In genomic region chr15:102459847-102460246, GRCm38 (mm10) we compare ENCODE assay signal across 8 mouse cellular contexts. TPM values are rescaled to one million over a fixed set of nuclear protein-coding genes. Genes with fewer than 3 reads are reported as not detected.
DNase-seq lines count a peak whose midpoint lies in the region; ATAC-seq and TF ChIP-seq lines count a peak whose summit lies in the region.

No protein-coding gene starts in this region.

- peaks cover 19% of the 10 kb centered on the region for H3K4me1 ChIP-seq in heart, embryonic 12.5 days (replicated peaks)
- H3K4me1 ChIP-seq in bone marrow, adult 2 months (ENCODE audit: control insufficient read depth, insufficient read depth, low read length): peaks cover 2% of the 10 kb centered on the region
- peaks cover 20% of the 10 kb centered on the region for H3K4me1 ChIP-seq in hindbrain, embryonic 12.5 days
- peaks cover 10% of the 10 kb centered on the region for H3K4me1 ChIP-seq in midbrain, embryonic 12.5 days

- no peak for DNase-seq in heart, adult 8-10 months (ENCODE audit: low spot score)
- DNase-seq in embryo, embryonic 10 days (ENCODE audit: low spot score): no peak
- no peak for DNase-seq in layer of hippocampus, postnatal 25 days (ENCODE audit: extremely low spot score in 1 of 2, low spot score in 1 of 2)
- DNase-seq in kidney, adult 11 months: no peak

- WGBS in heart, embryonic 12.5 days: 46% methylated on average over 5 of the region's 5 CpGs
- 2% methylated on average over 5 of the region's 5 CpGs for WGBS in bone marrow, adult 2 months
- WGBS in hindbrain, embryonic 12.5 days: 57% methylated on average over 5 of the region's 5 CpGs
- 71% methylated on average over 5 of the region's 5 CpGs for WGBS in midbrain, embryonic 12.5 days

- ATAC-seq in heart, embryonic 12.5 days (ENCODE audit: insufficient number of reproducible peaks, low FRiP score): peak; percentile 65
- no peak for ATAC-seq in hindbrain, embryonic 12.5 days (ENCODE audit: low FRiP score)
- ATAC-seq in midbrain, embryonic 12.5 days (ENCODE audit: low FRiP score, low read depth): no peak

- TF ChIP-seq POLR2A in bone marrow, adult 2 months (IDR thresholded peaks at IDR 0.05; ENCODE audit: borderline replicate concordance, control insufficient read depth, low read depth, low read length): no peak

- peak overlapping the region; percentile 66 for H3K4me2 ChIP-seq in heart, embryonic 12.5 days
- H3K4me2 ChIP-seq in hindbrain, embryonic 12.5 days (replicated peaks): peak overlapping the region; percentile 65
- H3K4me2 ChIP-seq in midbrain, embryonic 12.5 days (replicated peaks): peak overlapping the region; percentile 59; the same call in 1 of the 2 replicates

- no peak for TF ChIP-seq CTCF in bone marrow, adult 2 months (IDR thresholded peaks at IDR 0.05; ENCODE audit: control insufficient read depth, insufficient read depth, low read length)

- 0 out of 2 replicates have a peak overlapping the region, but pooled peaks have one; percentile 5 for H3K9ac ChIP-seq in heart, embryonic 12.5 days
- no peak overlapping the region for H3K9ac ChIP-seq in hindbrain, embryonic 12.5 days
- H3K9ac ChIP-seq in midbrain, embryonic 12.5 days (replicated peaks): no peak overlapping the region

- H3K4me3 ChIP-seq in heart, embryonic 12.5 days: peak overlapping the region; percentile 56
- H3K4me3 ChIP-seq in bone marrow, adult 2 months (replicated peaks; ENCODE audit: control insufficient read depth, low read depth, low read length): peak overlapping the region; percentile 67
- H3K4me3 ChIP-seq in hindbrain, embryonic 12.5 days: no peak overlapping the region
- peak overlapping the region; percentile 43; the same call in 1 of the 2 replicates for H3K4me3 ChIP-seq in midbrain, embryonic 12.5 days

- H3K27me3 ChIP-seq in heart, embryonic 12.5 days (replicated peaks): no peaks in the 10 kb centered on the region
- no peaks in the 10 kb centered on the region for H3K27me3 ChIP-seq in hindbrain, embryonic 12.5 days
- H3K27me3 ChIP-seq in midbrain, embryonic 12.5 days: no peaks in the 10 kb centered on the region

- peaks cover 17% of the 10 kb centered on the region; the same call in 1 of the 2 replicates for H3K36me3 ChIP-seq in heart, embryonic 12.5 days
- H3K36me3 ChIP-seq in hindbrain, embryonic 12.5 days: 0 out of 2 replicates have a peak, but pooled peaks cover 7% of the 10 kb centered on the region
- peaks cover 9% of the 10 kb centered on the region for H3K36me3 ChIP-seq in midbrain, embryonic 12.5 days

- peak overlapping the region; percentile 64 for H3K27ac ChIP-seq in heart, embryonic 12.5 days (ENCODE audit: poor library complexity, severe bottlenecking)
- peak overlapping the region; percentile 54 for H3K27ac ChIP-seq in bone marrow, adult 2 months (ENCODE audit: control insufficient read depth, insufficient read depth, low read depth, low read length, poor library complexity)
- no peak overlapping the region for H3K27ac ChIP-seq in hindbrain, embryonic 12.5 days
- H3K27ac ChIP-seq in midbrain, embryonic 12.5 days (replicated peaks): no peak overlapping the region

- no peaks in the 10 kb centered on the region for H3K9me3 ChIP-seq in heart, embryonic 12.5 days (replicated peaks)
- no peaks in the 10 kb centered on the region for H3K9me3 ChIP-seq in hindbrain, embryonic 12.5 days (replicated peaks)
- no peaks in the 10 kb centered on the region for H3K9me3 ChIP-seq in midbrain, embryonic 12.5 days

RNA-seq across cellular contexts. Expression of gene Prr13, which starts 1.0 kb away (rescaled TPM):
- polyA plus RNA-seq in heart, embryonic 12.5 days (2016; fragmentation: Nextera tagmentation; extraction: Ambion mirVana): 116 and 119 TPM in 2 replicates
- total RNA-seq in heart, adult 8-10 months (2022): 10 to 100 TPM; 18.7 to 25.3 (median 22.0) TPM
- polyA plus RNA-seq in bone marrow, adult 2 months (2011; ENCODE audit: insufficient read depth, insufficient read length, low replicate concordance, missing spikeins): 125 and 251 TPM in 2 replicates
- 89.7 and 91.3 TPM in 2 replicates for polyA plus RNA-seq in hindbrain, embryonic 12.5 days (2016; fragmentation: Nextera tagmentation; extraction: Ambion mirVana)
- polyA plus RNA-seq in midbrain, embryonic 12.5 days (2016; fragmentation: Nextera tagmentation; extraction: Ambion mirVana): 84.9 and 97.9 TPM in 2 replicates
- 10 to 100 TPM; 32.2 to 36.9 TPM for total RNA-seq in layer of hippocampus, postnatal 25 days (2021)

RNA-seq across cellular contexts. Expression of gene Pcbp2, which starts 10.5 kb away (rescaled TPM):
- polyA plus RNA-seq in heart, embryonic 12.5 days (2016; fragmentation: Nextera tagmentation; extraction: Ambion mirVana): 134 and 142 TPM in 2 replicates
- total RNA-seq in heart, adult 8-10 months (2022): 100 to 1,000 TPM; 452 to 509 (median 465) TPM
- polyA plus RNA-seq in bone marrow, adult 2 months (2011; ENCODE audit: insufficient read depth, insufficient read length, low replicate concordance, missing spikeins): 210 and 264 TPM in 2 replicates
- polyA plus RNA-seq in hindbrain, embryonic 12.5 days (2016; fragmentation: Nextera tagmentation; extraction: Ambion mirVana): 153 and 161 TPM in 2 replicates
- 168 and 186 TPM in 2 replicates for polyA plus RNA-seq in midbrain, embryonic 12.5 days (2016; fragmentation: Nextera tagmentation; extraction: Ambion mirVana)
- 100 to 1,000 TPM; 449 to 472 TPM for total RNA-seq in layer of hippocampus, postnatal 25 days (2021)

RNA-seq across cellular contexts. Expression of gene Amhr2, which starts 14.7 kb away (rescaled TPM):
- 0.38 and 0.71 TPM in 2 replicates for polyA plus RNA-seq in heart, embryonic 12.5 days (2016; fragmentation: Nextera tagmentation; extraction: Ambion mirVana)
- total RNA-seq in heart, adult 8-10 months (2022): under 1 TPM; 0.19 to 1.00 (median 0.63) TPM
- 4.8 TPM in 1 of 2 replicates, not detected in the other for polyA plus RNA-seq in bone marrow, adult 2 months (2011; ENCODE audit: insufficient read depth, insufficient read length, low replicate concordance, missing spikeins)
- 0.23 TPM in 1 of 2 replicates, not detected in the other for polyA plus RNA-seq in hindbrain, embryonic 12.5 days (2016; fragmentation: Nextera tagmentation; extraction: Ambion mirVana)
- polyA plus RNA-seq in midbrain, embryonic 12.5 days (2016; fragmentation: Nextera tagmentation; extraction: Ambion mirVana): 0.29 TPM in 1 of 2 replicates, not detected in the other
- under 1 TPM; 0.80 to 0.91 TPM for total RNA-seq in layer of hippocampus, postnatal 25 days (2021)

RNA-seq across cellular contexts. Expression of gene Gm10337, which starts 43.7 kb away (rescaled TPM):
- polyA plus RNA-seq in heart, embryonic 12.5 days (2016; fragmentation: Nextera tagmentation; extraction: Ambion mirVana): not detected in 2 replicates
- not detected for total RNA-seq in heart, adult 8-10 months (2022)
- not detected in 2 replicates for polyA plus RNA-seq in bone marrow, adult 2 months (2011; ENCODE audit: insufficient read depth, insufficient read length, low replicate concordance, missing spikeins)
- 4.3 and 6.6 TPM in 2 replicates for polyA plus RNA-seq in hindbrain, embryonic 12.5 days (2016; fragmentation: Nextera tagmentation; extraction: Ambion mirVana)
- polyA plus RNA-seq in midbrain, embryonic 12.5 days (2016; fragmentation: Nextera tagmentation; extraction: Ambion mirVana): 4.6 and 9.6 TPM in 2 replicates
- total RNA-seq in layer of hippocampus, postnatal 25 days (2021): not detected

RNA-seq across cellular contexts. Expression of gene Sp1, which starts 53.9 kb away (rescaled TPM):
- polyA plus RNA-seq in heart, embryonic 12.5 days (2016; fragmentation: Nextera tagmentation; extraction: Ambion mirVana): 6.9 and 7.3 TPM in 2 replicates
- 10 to 100 TPM; 31.8 to 43.8 (median 38.7) TPM for total RNA-seq in heart, adult 8-10 months (2022)
- polyA plus RNA-seq in bone marrow, adult 2 months (2011; ENCODE audit: insufficient read depth, insufficient read length, low replicate concordance, missing spikeins): 13.8 and 35.2 TPM in 2 replicates
- polyA plus RNA-seq in hindbrain, embryonic 12.5 days (2016; fragmentation: Nextera tagmentation; extraction: Ambion mirVana): 9.1 and 9.3 TPM in 2 replicates
- polyA plus RNA-seq in midbrain, embryonic 12.5 days (2016; fragmentation: Nextera tagmentation; extraction: Ambion mirVana): 9.6 and 10.2 TPM in 2 replicates
- 10 to 100 TPM; 22.5 to 24.2 TPM for total RNA-seq in layer of hippocampus, postnatal 25 days (2021)

Comparison
In these comparisons a context has a peak if more than half of its experiments do, and no peak if none do; other contexts are left out.
1. H3K27ac ChIP-seq: peak in heart, embryonic 12.5 days (single experiment) and bone marrow, adult 2 months (single experiment); none in hindbrain, embryonic 12.5 days (single experiment) and midbrain, embryonic 12.5 days (single experiment).
2. Peak in every context shown above with its lines, with median percentiles within 50 percentile points of each other: H3K4me2 ChIP-seq.